Mouse (Mus musculus) erythroblast, embryonic 14.5 days (primary cell): ENCODE results near the gene Apex1.

ENCODE experiments used
- GATA1 ChIP-seq: IDR thresholded peaks from 2 replicates; pipeline ENCODE4 v1.6.1; 2012; ENCODE audit warnings: low read length, inconsistent platforms, mixed read lengths
- TAL1 ChIP-seq: IDR thresholded peaks from 3 replicates; pipeline ENCODE4 v1.6.1; 2012; ENCODE audit warnings: low read length, inconsistent platforms, mixed read lengths

DNA sequence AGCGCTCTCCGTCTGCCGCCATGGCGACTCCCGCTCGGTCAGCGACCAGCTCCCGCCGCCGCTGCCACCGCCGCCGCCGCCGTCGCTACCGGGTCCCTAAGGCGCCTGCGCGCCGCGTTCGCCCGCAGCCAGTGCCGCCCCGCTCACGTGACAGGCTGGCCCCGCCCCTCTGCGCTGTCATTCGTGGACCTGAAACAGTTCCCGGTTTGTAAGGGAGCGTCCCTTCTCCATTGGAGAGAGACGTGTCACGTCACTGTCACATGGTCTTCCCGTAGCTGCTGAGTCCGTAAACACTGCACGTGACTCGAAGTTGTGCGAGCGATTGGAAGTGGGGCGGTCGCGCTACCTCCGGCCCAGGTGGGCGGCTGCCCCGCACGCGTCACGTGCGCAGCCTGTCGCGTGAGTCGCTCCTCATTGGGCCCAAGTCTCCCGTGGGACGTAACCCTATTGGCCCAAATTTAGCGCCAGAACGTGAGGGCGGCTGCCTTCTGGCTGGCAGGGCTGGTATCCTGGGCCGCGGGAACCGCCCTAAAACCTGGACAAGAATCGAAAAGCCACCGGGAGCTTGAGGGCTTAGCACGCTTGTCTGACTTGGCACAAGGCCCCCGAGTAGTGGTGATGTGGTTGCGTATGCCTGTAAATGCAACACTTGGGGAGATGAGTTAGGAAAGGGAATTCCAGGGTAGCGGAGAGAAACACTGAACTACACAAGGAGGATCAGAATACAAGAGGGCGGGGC is 6.2 kb downstream of the Apex1 start, which contains the start of the genes Pip4p1 and Pnp:
- TF ChIP-seq TAL1, result no peak
- no peak for TF ChIP-seq GATA1
